Mouse (Mus musculus) stomach, embryonic 16.5 days (tissue): ENCODE data around the gene Cnga3. TPM values are rescaled to one million over a fixed set of nuclear protein-coding genes. Genes with fewer than 3 reads are reported as not detected.

ENCODE experiments used
- ATAC-seq: fragments of 200-750 bp; cut with Nextera tagmentation; 2 replicates; pipeline ENCODE4 v1.8.0; 2017; ENCODE audit warnings: moderate number of reproducible peaks, moderate TSS enrichment; ENCODE audit not compliant: insufficient read depth, low FRiP score
- H3K27ac ChIP-seq: fragments of 300-500 bp; sonication (generic); 2 replicates; pipeline ENCODE4 v1.5.1; 2014; ENCODE audit warnings: low read length
- H3K27me3 ChIP-seq: fragments of 300-500 bp; sonication (generic); 2 replicates; pipeline ENCODE4 v1.6.1; 2014; ENCODE audit warnings: low read length, control low read depth, mixed read lengths; ENCODE audit not compliant: control insufficient read depth, insufficient read depth
- H3K36me3 ChIP-seq: fragments of 300-500 bp; sonication (generic); 2 replicates; pipeline ENCODE4 v1.6.1; 2014; ENCODE audit warnings: low read length; ENCODE audit not compliant: control insufficient read depth, insufficient read depth
- H3K4me1 ChIP-seq: fragments of 300-500 bp; sonication (generic); 2 replicates; pipeline ENCODE4 v1.6.1; 2014; ENCODE audit warnings: low read length, control low read depth, mixed read lengths; ENCODE audit not compliant: control insufficient read depth, insufficient read depth
- H3K4me2 ChIP-seq: fragments of 300-500 bp; sonication (generic); 2 replicates; pipeline ENCODE4 v1.6.1; 2014; ENCODE audit warnings: low read depth, low read length, mixed read lengths
- H3K4me3 ChIP-seq: fragments of 300-500 bp; sonication (generic); replicated peaks from 2 replicates; pipeline ENCODE4 v1.5.1; 2014; ENCODE audit warnings: mild to moderate bottlenecking, low read length
- H3K9ac ChIP-seq: fragments of 300-500 bp; sonication (generic); 2 replicates; pipeline ENCODE4 v1.6.1; 2014; ENCODE audit warnings: low read length
- H3K9me3 ChIP-seq: fragments of 300-500 bp; sonication (generic); replicated peaks from 2 replicates; pipeline ENCODE4 v1.6.1; 2016; ENCODE audit warnings: low read length, control low read depth; ENCODE audit not compliant: control insufficient read depth
- WGBS: fragments of 180-500 bp; shearing (Covaris S2); extraction: QIAGEN DNeasy Blood & Tissue Kit; methylation state at CpG from one replicate; pipeline ENCODE4 v1.1.7; 2014; 5-methylcytosine and 5-hydroxymethylcytosine counted together
- polyA plus RNA-seq: library from polyadenylated mRNA; unstranded; fragments of >200 nt; fragmentation: Nextera tagmentation; extraction: Ambion mirVana; gene quantifications from 2 replicates; pipeline ENCODE4 v1.2.1, GENCODE M21; 2015

The Cnga3 gene
- polyA plus RNA-seq, 1 experiment from 2014 or later = 1.3 TPM

- Histone ChIP-seq H3K27ac (no peak overlapping the region), H3K36me3 (no peaks in the 10 kb centered on the region), H3K4me3 (no peak overlapping the region), H3K9me3 (no peaks in the 10 kb centered on the region), H3K27me3 (no peaks in the 10 kb centered on the region), H3K9ac (no peak overlapping the region), H3K4me1 (no peaks in the 10 kb centered on the region), H3K4me2 (no peak overlapping the region)
- ATAC-seq = no peak
- WGBS = 92% methylated on average over 4 of the region's 4 CpGs
Measured at GRCm38 (mm10) chr1:37309939-37310515, 95.8 kb downstream of the Cnga3 start.

Other genes with a start within 250 kb of the Cnga3 start
- gene Vwa3b, start 187.8 kb upstream of the Cnga3 start, polyA plus RNA-seq = 0.37 and 0.94 TPM in 2 replicates
- gene Inpp4a, start 85.4 kb downstream of the Cnga3 start, polyA plus RNA-seq = 18.2 and 18.8 TPM in 2 replicates
- gene Coa5, start 215.7 kb downstream of the Cnga3 start, polyA plus RNA-seq = 47.7 and 52.3 TPM in 2 replicates
- 123 and 131 TPM in 2 replicates for gene Unc50, start 215.7 kb downstream of the Cnga3 start, polyA plus RNA-seq